Mouse (Mus musculus): Measurements from ENCODE around the gene Tmem63b. TPM values are rescaled to one million over a fixed set of nuclear protein-coding genes. Genes with fewer than 3 reads are reported as not detected.
A peak's percentile ranks its signal among the peaks of the same experiment; 100 is the strongest.

Tmem63b gene
- 48.7 and 55.2 TPM in 2 replicates for polyA plus RNA-seq (2014; fragmentation: Nextera tagmentation; extraction: Ambion mirVana)

DNA sequence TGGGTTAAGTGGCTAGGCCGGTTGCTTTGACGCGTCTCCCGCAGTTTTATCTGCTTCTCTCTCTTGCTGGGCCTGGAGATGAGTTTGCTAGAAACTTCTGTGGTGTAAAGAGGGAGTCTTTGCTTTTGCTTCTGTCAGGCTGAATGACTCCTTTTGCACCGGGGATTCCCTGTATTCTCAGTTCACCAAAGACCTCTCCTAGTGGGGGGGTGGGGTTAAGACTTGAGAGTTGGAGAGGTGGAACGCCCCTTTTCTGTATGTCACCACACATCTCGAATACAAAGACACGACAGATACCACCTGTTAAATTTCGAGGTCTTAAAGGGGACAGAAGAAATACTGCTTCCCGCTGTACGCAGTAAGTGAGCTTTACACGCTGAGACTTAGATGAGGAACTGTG, at the start of gene Tmem63b:
Gene Tmem63b, minus strand, starts transcription at position 190 of the 400 bp plus-strand sequence.
- Histone ChIP-seq H3K9me3 (ENCODE audit: control insufficient read depth, low read length) (no peaks in the 10 kb centered on the region), H3K27me3 (ENCODE audit: control insufficient read depth, insufficient read depth, low read length) (no peaks in the 10 kb centered on the region), H3K4me2 (ENCODE audit: low read depth) (peak within 1 kb of the TSS; percentile 86), H3K27ac (ENCODE audit: low read depth, low read length) (peak within 1 kb of the TSS; percentile 74), H3K9ac (ENCODE audit: low read length) (peak within 1 kb of the TSS; percentile 92), H3K36me3 (ENCODE audit: control insufficient read depth, insufficient read depth, low read length) (no peaks in the 10 kb centered on the region), H3K4me3 (ENCODE audit: low read depth, low read length) (peak within 1 kb of the TSS; percentile 89), H3K4me1 (ENCODE audit: control insufficient read depth, insufficient read depth, low read length) (peaks cover 8% of the 10 kb centered on the region; the same call in 1 of the 2 replicates)
- WGBS = 12% methylated on average over 12 of the region's 12 CpGs
- no peak for ATAC-seq (ENCODE audit: insufficient read depth, low FRiP score, low TSS enrichment)
- no peak for DNase-seq (ENCODE audit: low spot score)

DNA sequence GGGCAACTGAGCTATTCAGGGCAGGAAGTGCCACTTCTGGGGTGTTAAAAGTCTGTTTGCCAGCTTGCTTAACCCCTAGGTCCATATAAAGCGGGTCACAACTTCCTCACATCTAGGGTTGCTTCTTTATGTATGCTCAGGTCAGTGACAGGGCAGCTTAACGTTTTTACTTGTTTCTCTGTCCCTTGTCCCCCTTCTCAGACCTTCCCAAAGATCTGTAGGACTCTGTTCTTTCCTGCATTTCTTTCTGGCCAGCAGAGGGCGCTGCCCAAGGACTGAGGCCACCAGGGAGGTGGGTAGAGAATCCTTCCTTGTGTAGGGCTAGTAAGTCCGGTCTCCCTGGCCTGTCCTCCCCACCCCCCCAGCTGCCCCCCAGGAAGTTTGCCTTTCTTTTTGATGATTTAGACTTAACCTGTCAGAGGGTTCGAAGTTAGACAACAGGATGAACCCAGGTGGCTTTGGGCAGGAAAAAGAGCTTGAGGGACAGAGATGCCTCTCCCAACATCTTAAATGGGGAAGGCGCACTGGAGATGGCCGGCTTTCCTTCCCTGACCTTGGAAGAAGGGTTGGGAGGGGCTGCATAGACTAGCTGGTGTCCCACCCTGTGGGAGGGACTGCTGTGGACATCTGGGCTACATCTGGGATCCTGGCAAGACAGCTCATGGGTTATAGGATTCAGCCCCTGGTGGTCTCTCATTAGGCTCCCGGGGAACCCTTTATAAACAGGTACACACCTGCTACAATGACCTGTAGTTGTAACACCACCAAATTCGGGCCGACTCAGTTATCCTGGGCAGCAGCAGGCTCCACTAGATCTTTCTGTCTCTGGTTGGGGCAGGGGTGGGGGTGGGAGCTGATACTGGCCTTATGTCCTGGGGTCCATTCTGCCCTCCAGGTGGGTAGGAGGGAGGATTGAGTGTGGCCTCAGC, 48.9 kb upstream of the Tmem63b start:
- H3K4me2 ChIP-seq (ENCODE audit: low read depth) = peak overlapping the region; percentile 69
- 6% methylated on average over 10 of the region's 10 CpGs for WGBS
- H3K27ac ChIP-seq (ENCODE audit: low read depth, low read length) = peak overlapping the region; percentile 62
- H3K9ac ChIP-seq (ENCODE audit: low read length) = peak overlapping the region; percentile 66
- no peaks in the 10 kb centered on the region for H3K9me3 ChIP-seq (ENCODE audit: control insufficient read depth, low read length)
- 0 out of 2 replicates have a peak, but pooled peaks have one; percentile 4 for ATAC-seq (ENCODE audit: insufficient read depth, low FRiP score, low TSS enrichment)
- H3K36me3 ChIP-seq (ENCODE audit: control insufficient read depth, insufficient read depth, low read length) = no peaks in the 10 kb centered on the region
- H3K4me3 ChIP-seq (ENCODE audit: low read depth, low read length) = peak overlapping the region; percentile 40
- peaks cover 3% of the 10 kb centered on the region; the same call in 1 of the 2 replicates for H3K27me3 ChIP-seq (ENCODE audit: control insufficient read depth, insufficient read depth, low read length)
- peak; percentile 90 for DNase-seq (ENCODE audit: low spot score)
- peaks cover 27% of the 10 kb centered on the region for H3K4me1 ChIP-seq (ENCODE audit: control insufficient read depth, insufficient read depth, low read length)

DNA sequence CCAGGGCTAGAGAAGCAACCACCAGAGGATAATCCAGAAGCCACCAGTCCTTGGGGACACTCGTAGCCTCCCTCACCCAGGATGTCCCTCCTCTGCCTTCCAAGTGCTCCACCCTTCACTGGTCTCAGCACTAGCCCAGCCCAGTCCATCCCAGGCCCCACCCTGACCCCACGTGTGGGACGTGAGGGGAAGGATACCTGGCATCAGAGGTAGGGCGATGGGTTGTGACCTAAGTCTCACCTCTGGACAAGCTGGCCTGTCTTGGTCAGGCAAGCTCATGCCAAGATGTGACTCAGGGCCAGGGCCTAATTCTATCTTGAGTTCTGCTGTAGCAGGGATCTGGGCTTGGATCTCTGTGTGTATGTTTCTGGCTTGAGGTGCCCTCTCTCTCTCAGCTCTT, 48.2 kb upstream of the Tmem63b start:
- no peaks in the 10 kb centered on the region for H3K36me3 ChIP-seq (ENCODE audit: control insufficient read depth, insufficient read depth, low read length)
- H3K4me3 ChIP-seq (ENCODE audit: low read depth, low read length) = no peak overlapping the region
- ATAC-seq (ENCODE audit: insufficient read depth, low FRiP score, low TSS enrichment) (no peak), DNase-seq (ENCODE audit: low spot score) (no peak)
- no peaks in the 10 kb centered on the region; the same call in 1 of the 2 replicates for H3K9me3 ChIP-seq (ENCODE audit: control insufficient read depth, low read length)
- peaks cover 27% of the 10 kb centered on the region for H3K4me1 ChIP-seq (ENCODE audit: control insufficient read depth, insufficient read depth, low read length)
- 77% methylated on average over 4 of the region's 4 CpGs for WGBS
- H3K27ac ChIP-seq (ENCODE audit: low read depth, low read length) = no peak overlapping the region
- H3K27me3 ChIP-seq (ENCODE audit: control insufficient read depth, insufficient read depth, low read length) = peaks cover 3% of the 10 kb centered on the region; the same call in 1 of the 2 replicates
- H3K4me2 ChIP-seq (ENCODE audit: low read depth) = no peak overlapping the region
- H3K9ac ChIP-seq (ENCODE audit: low read length) = no peak overlapping the region

DNA sequence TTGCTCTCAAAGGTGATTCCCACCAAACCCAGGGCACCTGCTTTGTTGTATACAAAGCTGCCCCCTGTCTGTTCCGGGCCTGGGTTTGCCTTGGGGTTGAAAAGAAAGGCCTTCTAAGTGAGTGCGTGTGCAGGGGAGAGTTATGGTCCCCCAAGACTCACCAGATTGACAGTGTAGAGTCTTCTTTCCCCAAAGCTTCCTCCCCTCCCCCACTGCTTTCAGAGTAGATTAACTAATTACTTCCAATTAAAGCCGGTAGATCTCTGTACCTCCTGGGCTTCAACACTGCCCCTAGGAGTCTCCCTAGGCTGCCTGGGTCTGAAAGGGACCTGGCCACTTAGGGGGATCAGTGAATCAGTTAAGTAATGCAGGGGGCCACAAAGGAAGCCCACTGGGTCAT, 47.6 kb upstream of the Tmem63b start:
- Histone ChIP-seq H3K27me3 (ENCODE audit: control insufficient read depth, insufficient read depth, low read length) (peaks cover 3% of the 10 kb centered on the region; the same call in 1 of the 2 replicates), H3K4me1 (ENCODE audit: control insufficient read depth, insufficient read depth, low read length) (peaks cover 27% of the 10 kb centered on the region), H3K4me3 (ENCODE audit: low read depth, low read length) (peak overlapping the region; percentile 19; the same call in 1 of the 2 replicates), H3K36me3 (ENCODE audit: control insufficient read depth, insufficient read depth, low read length) (no peaks in the 10 kb centered on the region), H3K4me2 (ENCODE audit: low read depth) (peak overlapping the region; percentile 66), H3K9ac (ENCODE audit: low read length) (peak overlapping the region; percentile 44), H3K27ac (ENCODE audit: low read depth, low read length) (no peak overlapping the region), H3K9me3 (ENCODE audit: control insufficient read depth, low read length) (no peaks in the 10 kb centered on the region; the same call in 1 of the 2 replicates)
- ATAC-seq (ENCODE audit: insufficient read depth, low FRiP score, low TSS enrichment) (no peak), DNase-seq (ENCODE audit: low spot score) (no peak)
- WGBS = 14% methylated on average over 3 of the region's 3 CpGs

DNA sequence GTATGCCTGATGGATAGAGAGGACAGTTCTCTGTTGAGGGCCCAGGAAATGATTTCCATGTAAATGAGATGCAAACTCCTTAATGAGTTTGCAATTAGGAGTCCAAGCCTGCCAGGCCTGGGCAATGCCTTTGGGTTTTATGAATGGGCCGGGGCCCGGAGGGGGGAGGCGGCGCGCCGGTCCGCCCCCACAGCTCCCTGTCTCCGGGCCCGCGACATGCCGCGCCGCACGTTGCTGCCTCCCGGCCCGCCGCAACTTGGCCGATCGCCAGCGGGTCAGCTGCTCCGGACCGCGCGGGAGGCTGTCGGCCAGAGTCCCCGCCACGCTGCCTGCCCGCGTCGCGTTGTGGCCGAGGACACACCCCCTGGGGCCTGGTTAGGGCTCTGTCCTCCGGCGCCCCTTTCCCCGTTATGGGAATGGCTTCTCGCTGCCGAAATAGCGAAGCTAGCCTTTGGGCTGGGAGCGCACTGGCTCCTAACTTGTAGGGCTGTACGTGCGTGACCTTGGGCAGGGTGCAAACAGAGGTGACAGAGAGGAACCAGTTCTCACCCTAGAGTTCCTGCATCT, 47.1 kb upstream of the Tmem63b start, which contains the start of gene 1600014C23Rik:
Gene 1600014C23Rik, minus strand, starts transcription at position 110 of the 567 bp plus-strand sequence.
- H3K4me1 ChIP-seq (ENCODE audit: control insufficient read depth, insufficient read depth, low read length) = peaks cover 27% of the 10 kb centered on the region
- WGBS = 2% methylated on average over 41 of the region's 41 CpGs
- no peak within 1 kb of the TSS for H3K27ac ChIP-seq (ENCODE audit: low read depth, low read length)
- no peaks in the 10 kb centered on the region; the same call in 1 of the 2 replicates for H3K9me3 ChIP-seq (ENCODE audit: control insufficient read depth, low read length)
- peak within 1 kb of the TSS; percentile 44 for H3K9ac ChIP-seq (ENCODE audit: low read length)
- DNase-seq (ENCODE audit: low spot score) (peak; percentile 68), ATAC-seq (ENCODE audit: insufficient read depth, low FRiP score, low TSS enrichment) (peak; percentile 39)
- H3K27me3 ChIP-seq (ENCODE audit: control insufficient read depth, insufficient read depth, low read length) = peaks cover 3% of the 10 kb centered on the region; the same call in 1 of the 2 replicates
- H3K36me3 ChIP-seq (ENCODE audit: control insufficient read depth, insufficient read depth, low read length) = no peaks in the 10 kb centered on the region
- peak within 1 kb of the TSS; percentile 19 for H3K4me3 ChIP-seq (ENCODE audit: low read depth, low read length)
- H3K4me2 ChIP-seq (ENCODE audit: low read depth) = peak within 1 kb of the TSS; percentile 66

DNA sequence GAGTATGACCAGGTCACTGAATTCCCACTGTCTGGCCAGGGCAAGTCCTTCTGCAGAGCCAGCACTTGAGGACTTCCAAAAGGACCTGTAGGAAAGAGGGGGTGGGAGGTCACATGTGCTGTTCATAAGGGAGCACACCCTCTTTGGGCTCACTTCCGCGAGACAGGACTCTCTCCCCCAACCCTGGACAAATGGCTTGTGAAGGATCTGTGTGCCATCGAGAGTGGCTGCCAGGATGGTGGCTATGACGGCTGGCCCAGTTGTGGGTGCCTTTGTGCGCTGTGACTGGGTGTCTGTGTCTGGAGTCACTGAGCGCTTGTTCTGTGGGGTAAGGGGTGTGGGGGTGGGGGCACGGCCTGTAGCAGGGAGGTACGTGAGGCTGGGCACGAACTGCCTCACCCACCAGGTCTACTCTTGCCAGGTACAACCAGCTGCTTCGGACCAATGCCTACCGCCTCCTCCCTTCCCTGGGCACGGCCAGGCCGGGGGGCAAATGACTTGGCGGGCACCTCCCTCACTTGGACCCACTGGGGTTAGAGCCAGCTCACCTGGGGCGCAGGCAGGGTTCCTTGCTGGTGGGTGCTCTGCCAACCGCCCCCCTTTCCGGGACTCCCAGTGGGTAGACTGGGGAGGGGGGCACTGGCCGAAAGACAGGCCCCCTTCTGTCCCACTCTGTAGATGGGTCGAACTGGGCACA, 46.5 kb upstream of the Tmem63b start:
- no peak overlapping the region for H3K27ac ChIP-seq (ENCODE audit: low read depth, low read length)
- no peaks in the 10 kb centered on the region; the same call in 1 of the 2 replicates for H3K9me3 ChIP-seq (ENCODE audit: control insufficient read depth, low read length)
- WGBS = 66% methylated on average over 19 of the region's 19 CpGs
- peaks cover 27% of the 10 kb centered on the region for H3K4me1 ChIP-seq (ENCODE audit: control insufficient read depth, insufficient read depth, low read length)
- peak overlapping the region; percentile 66 for H3K4me2 ChIP-seq (ENCODE audit: low read depth)
- peak overlapping the region; percentile 44 for H3K9ac ChIP-seq (ENCODE audit: low read length)
- peak overlapping the region; percentile 19 for H3K4me3 ChIP-seq (ENCODE audit: low read depth, low read length)
- ATAC-seq (ENCODE audit: insufficient read depth, low FRiP score, low TSS enrichment) = no peak; the same call in 1 of the 2 replicates
- no peaks in the 10 kb centered on the region for H3K36me3 ChIP-seq (ENCODE audit: control insufficient read depth, insufficient read depth, low read length)
- DNase-seq (ENCODE audit: low spot score) = no peak
- H3K27me3 ChIP-seq (ENCODE audit: control insufficient read depth, insufficient read depth, low read length) = peaks cover 3% of the 10 kb centered on the region; the same call in 1 of the 2 replicates

DNA sequence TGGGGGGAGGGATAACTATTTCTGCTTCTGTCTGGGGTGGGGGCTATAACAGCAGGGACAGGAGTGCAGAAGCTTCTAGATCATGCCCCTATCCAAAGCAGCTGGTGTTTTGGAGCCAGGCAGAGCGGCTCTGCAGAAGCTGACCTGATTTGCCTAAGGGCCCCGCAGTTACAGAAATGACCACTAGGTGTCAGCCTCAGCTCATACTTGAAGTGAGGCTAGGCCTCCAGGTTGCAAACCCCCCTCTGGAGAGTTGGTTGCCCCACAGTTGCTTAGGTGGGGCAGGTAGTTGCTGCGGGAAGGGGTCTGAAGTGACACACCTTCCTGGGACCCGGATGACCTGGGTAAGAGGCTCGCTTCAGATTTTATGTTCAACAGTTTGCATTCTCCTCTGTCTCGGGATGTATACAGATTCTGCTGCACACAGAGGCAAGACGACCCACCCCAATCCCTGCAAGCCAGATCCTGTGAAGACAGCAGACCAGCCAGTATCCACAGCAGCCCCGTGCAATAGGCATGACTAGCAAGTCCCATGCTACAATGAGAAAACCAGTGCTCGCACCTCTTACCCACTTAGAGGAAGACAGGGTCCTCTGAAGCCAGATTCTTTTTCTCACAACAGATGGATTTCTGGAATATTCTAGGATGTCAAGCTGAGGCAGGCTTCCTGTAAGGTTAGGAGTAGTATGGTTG, 44.6 kb upstream of the Tmem63b start:
- ATAC-seq (ENCODE audit: insufficient read depth, low FRiP score, low TSS enrichment) (no peak), DNase-seq (ENCODE audit: low spot score) (peak; percentile 89)
- 29% methylated on average over 9 of the region's 9 CpGs for WGBS
- no peaks in the 10 kb centered on the region for H3K36me3 ChIP-seq (ENCODE audit: control insufficient read depth, insufficient read depth, low read length)
- H3K4me2 ChIP-seq (ENCODE audit: low read depth) = no peak overlapping the region
- peaks cover 23% of the 10 kb centered on the region for H3K4me1 ChIP-seq (ENCODE audit: control insufficient read depth, insufficient read depth, low read length)
- H3K4me3 ChIP-seq (ENCODE audit: low read depth, low read length) = no peak overlapping the region
- H3K9me3 ChIP-seq (ENCODE audit: control insufficient read depth, low read length) = no peaks in the 10 kb centered on the region; the same call in 1 of the 2 replicates
- no peak overlapping the region for H3K9ac ChIP-seq (ENCODE audit: low read length)
- no peak overlapping the region for H3K27ac ChIP-seq (ENCODE audit: low read depth, low read length)
- peaks cover 3% of the 10 kb centered on the region; the same call in 1 of the 2 replicates for H3K27me3 ChIP-seq (ENCODE audit: control insufficient read depth, insufficient read depth, low read length)
